Mouse (Mus musculus) liver, embryonic 14.5 days (tissue): ENCODE data around the gene Mbtd1.

ENCODE experiments used
- CTCF ChIP-seq: IDR thresholded peaks from 2 replicates; pipeline ENCODE4 v1.5.1; 2016; ENCODE audit warnings: antibody characterized with exemption, low read depth, control low read depth
- EP300 ChIP-seq: IDR thresholded peaks from 2 replicates; pipeline ENCODE4 v1.6.1; 2016; ENCODE audit warnings: antibody characterized with exemption, low read depth

GRCm38 (mm10) chr11:93988328-93989062 is 102.8 kb downstream of the Mbtd1 start:
- TF ChIP-seq CTCF (no peak), EP300 (no peak)
